Mouse (Mus musculus): ENCODE results near the gene Gm28230. TPM values are rescaled to one million over a fixed set of nuclear protein-coding genes. Genes with fewer than 3 reads are reported as not detected.

Gene Gm28230
- polyA plus RNA-seq, 1 experiment from 2014 or later, result not detected

DNA sequence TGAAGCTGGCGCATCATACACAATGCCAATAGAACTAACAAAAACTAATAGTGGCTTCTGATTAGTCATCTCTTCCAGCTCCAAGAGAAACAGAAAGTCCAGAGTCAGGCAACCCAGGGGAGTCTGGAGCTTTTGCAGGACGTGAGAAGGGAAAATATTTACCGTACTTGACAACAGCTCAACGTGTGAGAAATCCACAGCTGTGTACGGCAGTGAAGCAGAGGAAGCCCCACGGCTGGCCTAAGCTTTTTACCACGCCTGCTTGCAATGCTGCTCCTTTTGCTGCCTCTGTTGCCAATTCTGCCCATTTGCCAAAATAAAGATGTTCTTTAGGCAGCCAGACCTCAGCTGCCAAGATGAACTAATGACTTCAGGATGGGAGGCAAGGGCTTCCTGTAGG is 69.0 kb downstream of the Gm28230 start:
- H3K4me1 ChIP-seq (ENCODE audit: control insufficient read depth in 2 of 2, insufficient read depth in 2 of 2, low read length in 2 of 2), result no peaks in the 10 kb centered on the region
- no peak overlapping the region for H3K4me3 ChIP-seq (ENCODE audit: control insufficient read depth in 1 of 2, insufficient read depth in 1 of 2, low read depth in 1 of 2, low read length in 2 of 2)
- no peaks in the 10 kb centered on the region for H3K36me3 ChIP-seq (ENCODE audit: control insufficient read depth, insufficient read depth, low read length)
- H3K4me2 ChIP-seq (ENCODE audit: low read length), result no peak overlapping the region
- WGBS, result 32% methylated on average over 7 of the region's 7 CpGs
- ATAC-seq (ENCODE audit: insufficient number of reproducible peaks, insufficient read depth, low FRiP score, low read depth), result no peak
- H3K9me3 ChIP-seq (ENCODE audit: control insufficient read depth, low read length), result no peaks in the 10 kb centered on the region
- H3K27ac ChIP-seq (replicated peaks in 1 of 2; ENCODE audit: control insufficient read depth in 1 of 2, insufficient read depth in 1 of 2, low read depth in 2 of 2, low read length in 2 of 2), result no peak overlapping the region
- no peaks in the 10 kb centered on the region for H3K27me3 ChIP-seq (ENCODE audit: control insufficient read depth, insufficient read depth, low read length)
- H3K9ac ChIP-seq (ENCODE audit: low read length), result no peak overlapping the region

MicroRNAs within 50 kb of the gene (microRNA counts, 519-probe panel; counts per million panel counts)
- 322 counts per million, percentile 70 among the panel's probes with 10 or more counts for microRNA mmu-miR-10b

Small RNA genes within 50 kb of the gene (microRNA-seq; reads per million reads assigned to microRNA genes)
- gene Gm44463 (not detected), gene Mir10b (1,167 reads per million, percentile 79 among the genes with 10 or more reads in this experiment)

Other genes starting within 250 kb of the Gm28230 start
- gene Lnpk, start 147.3 kb upstream of the Gm28230 start, polyA plus RNA-seq (2014; fragmentation: Nextera tagmentation; extraction: Ambion mirVana), result 18.7 and 20.1 TPM in 2 replicates
- gene Evx2, start 67.2 kb upstream of the Gm28230 start, polyA plus RNA-seq (2014; fragmentation: Nextera tagmentation; extraction: Ambion mirVana), result not detected in 2 replicates
- not detected in 2 replicates for gene Hoxd13, start 58.4 kb upstream of the Gm28230 start, polyA plus RNA-seq (2014; fragmentation: Nextera tagmentation; extraction: Ambion mirVana)
- not detected in 2 replicates for gene Hoxd12, start 51.7 kb upstream of the Gm28230 start, polyA plus RNA-seq (2014; fragmentation: Nextera tagmentation; extraction: Ambion mirVana)
- gene Hoxd11, start 47.2 kb upstream of the Gm28230 start, polyA plus RNA-seq (2014; fragmentation: Nextera tagmentation; extraction: Ambion mirVana), result not detected in 2 replicates
- gene Hoxd10, start 34.8 kb upstream of the Gm28230 start, polyA plus RNA-seq (2014; fragmentation: Nextera tagmentation; extraction: Ambion mirVana), result not detected in 2 replicates
- 0.22 TPM in 1 of 2 replicates, not detected in the other for gene Hoxd9, start 29.0 kb upstream of the Gm28230 start, polyA plus RNA-seq (2014; fragmentation: Nextera tagmentation; extraction: Ambion mirVana)
- gene Hoxd8, start 22.1 kb upstream of the Gm28230 start, polyA plus RNA-seq (2014; fragmentation: Nextera tagmentation; extraction: Ambion mirVana), result 0.36 and 0.61 TPM in 2 replicates
- 0.23 TPM in 1 of 2 replicates, not detected in the other for gene Hoxd3, start 14.8 kb upstream of the Gm28230 start, polyA plus RNA-seq (2014; fragmentation: Nextera tagmentation; extraction: Ambion mirVana)
- gene Hoxd4, start 14.8 kb upstream of the Gm28230 start, polyA plus RNA-seq (2014; fragmentation: Nextera tagmentation; extraction: Ambion mirVana), result 0.34 TPM in 1 of 2 replicates, not detected in the other
- gene Hoxd1, start 36.3 kb downstream of the Gm28230 start, polyA plus RNA-seq (2014; fragmentation: Nextera tagmentation; extraction: Ambion mirVana), result not detected in 2 replicates
- gene Mtx2, start 99.1 kb downstream of the Gm28230 start, polyA plus RNA-seq (2014; fragmentation: Nextera tagmentation; extraction: Ambion mirVana), result 187 and 191 TPM in 2 replicates